Mouse (Mus musculus): ENCODE measurements around the gene Foxk1.

GRCm38 (mm10) chr5:142404307-142404706 is 3.0 kb downstream of the Foxk1 start:
- TF ChIP-seq CTCF (IDR thresholded peaks at IDR 0.05; ENCODE audit: low read depth) (no peak), EP300 (IDR thresholded peaks at IDR 0.05; ENCODE audit: low read depth) (no peak)
